Mouse (Mus musculus) stomach, postnatal 0 days (tissue): ENCODE measurements at regions not wholly inside any gene's neighbourhood (a gene's known extent, or its start where the extent isn't known, plus 50 kb on each side); places are given as distances from the start of the nearest gene placed in this dataset.

ENCODE experiments used
- CTCF ChIP-seq: IDR thresholded peaks from 2 replicates; pipeline ENCODE4 v1.5.1; 2016; ENCODE audit warnings: antibody characterized with exemption, low read depth, mild to moderate bottlenecking, moderate library complexity
- EP300 ChIP-seq: optimal IDR thresholded peaks from 2 replicates; pipeline ENCODE3; 2016; ENCODE audit warnings: antibody characterized with exemption

DNA sequence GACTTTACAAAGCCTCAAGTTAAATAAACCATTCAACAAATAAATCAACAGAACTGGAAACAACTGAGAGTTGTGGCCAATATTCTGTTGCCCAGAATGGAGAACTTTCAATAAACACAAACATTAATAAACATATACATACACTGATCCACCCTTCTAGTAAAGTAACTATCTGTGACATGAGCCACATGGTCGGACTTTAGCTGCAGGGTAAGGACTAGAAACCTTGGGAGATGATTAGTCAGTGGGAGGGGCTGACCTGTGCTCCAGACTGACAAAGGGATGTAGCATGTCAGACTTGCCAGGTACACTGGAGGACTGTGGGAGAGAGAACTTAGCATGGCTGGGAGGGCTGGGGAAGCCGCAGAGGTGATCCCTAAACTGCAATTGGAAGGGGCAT, 61.6 kb upstream of the Ankrd1 start:
- no peak for TF ChIP-seq CTCF
- no peak for TF ChIP-seq EP300
